Mouse (Mus musculus) liver, adult 2 months (tissue): ENCODE data around the gene Gpam.

Experiments
- CTCF ChIP-seq: fragments of 200-500 bp; IDR thresholded peaks from 2 replicates; pipeline ENCODE4 v1.5.1; 2011; ENCODE audit warnings: low read depth, low read length, control low read depth
- POLR2A ChIP-seq: fragments of 200-500 bp; IDR thresholded peaks from 2 replicates; pipeline ENCODE4 v1.6.1; 2011; ENCODE audit warnings: low read length, control low read depth; ENCODE audit not compliant: insufficient read depth; ENCODE audit errors: extremely low read depth

DNA sequence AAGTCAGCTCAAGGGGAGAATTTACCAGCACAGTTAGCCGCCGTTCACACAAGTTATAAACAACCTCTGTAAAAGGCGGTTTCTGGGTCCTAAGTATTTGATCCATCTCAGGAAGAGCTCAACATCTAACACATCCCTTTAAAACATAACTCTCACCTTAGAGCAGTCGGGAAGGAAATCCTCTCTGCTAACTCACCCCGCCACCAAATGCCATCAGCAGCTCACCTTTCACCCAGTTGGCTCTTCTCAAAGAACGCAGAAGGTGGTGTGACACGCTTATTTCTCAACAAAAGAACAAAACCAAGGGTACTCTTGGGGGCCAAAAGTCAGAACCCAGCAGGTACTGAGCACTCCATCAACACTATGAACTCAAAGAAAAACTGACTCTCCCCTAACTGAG lies 31.5 kb downstream of the Gpam start:
- TF ChIP-seq CTCF: no peak
- TF ChIP-seq POLR2A: no peak
